Mouse (Mus musculus) thymus, adult 2 months (tissue): ENCODE results near the gene Svs1. TPM values are rescaled to one million over a fixed set of nuclear protein-coding genes. Genes with fewer than 3 reads are reported as not detected.
A peak's percentile ranks its signal among the peaks of the same experiment; 100 is the strongest.

Experiments
- DNase-seq: peaks from one replicate; pipeline ENCODE4 v3.0.0; 2021
- H3K27ac ChIP-seq: fragments of 200-500 bp; 2 replicates; pipeline ENCODE4 v1.5.1; 2012; ENCODE audit warnings: low read length, control low read depth; ENCODE audit not compliant: control insufficient read depth, insufficient read depth
- H3K27me3 ChIP-seq: fragments of 200-500 bp; 2 replicates; pipeline ENCODE4 v1.6.1; 2012; ENCODE audit warnings: mild to moderate bottlenecking, low read length, moderate library complexity, mixed read lengths; ENCODE audit not compliant: control insufficient read depth, insufficient read depth
- H3K36me3 ChIP-seq: fragments of 200-500 bp; 2 replicates; pipeline ENCODE4 v1.6.1; 2012; ENCODE audit warnings: mild to moderate bottlenecking, low read length, moderate library complexity; ENCODE audit not compliant: control insufficient read depth, insufficient read depth
- H3K4me1 ChIP-seq: fragments of 200-500 bp; replicated peaks from 2 replicates; pipeline ENCODE4 v1.6.1; 2012; ENCODE audit warnings: low read length; ENCODE audit not compliant: control insufficient read depth, insufficient read depth
- H3K4me3 ChIP-seq: fragments of 200-500 bp; 2 replicates; pipeline ENCODE4 v1.5.1; 2012; ENCODE audit warnings: mild to moderate bottlenecking, low read length, control low read depth, moderate library complexity; ENCODE audit not compliant: control insufficient read depth, insufficient read depth
- CTCF ChIP-seq: fragments of 200-500 bp; IDR thresholded peaks from 2 replicates; pipeline ENCODE4 v1.5.1; 2012; ENCODE audit warnings: mild to moderate bottlenecking, control low read depth, low read length, moderate library complexity, borderline replicate concordance; ENCODE audit not compliant: control insufficient read depth, poor library complexity, insufficient read depth; ENCODE audit errors: extremely low read depth
- POLR2A ChIP-seq: fragments of 200-500 bp; IDR thresholded peaks from 2 replicates; pipeline ENCODE4 v1.6.1; 2012; ENCODE audit warnings: mild to moderate bottlenecking, low read length, control low read depth, moderate library complexity; ENCODE audit not compliant: control insufficient read depth, poor library complexity, insufficient read depth; ENCODE audit errors: extremely low read depth
- WGBS: fragments of 180-500 bp; shearing (Covaris S2); methylation state at CpG from one replicate; pipeline ENCODE4 v1.1.7; 2018; 5-methylcytosine and 5-hydroxymethylcytosine counted together
- polyA plus RNA-seq: library from polyadenylated mRNA; depleted of rRNA; stranded (reverse); fragments of >200 nt; gene quantifications from 2 replicates; pipeline ENCODE4 v1.2.3, GENCODE M21; 2012; rRNA removed

The Svs1 gene
- polyA plus RNA-seq = 0.11 TPM in 1 of 2 replicates, not detected in the other

DNA sequence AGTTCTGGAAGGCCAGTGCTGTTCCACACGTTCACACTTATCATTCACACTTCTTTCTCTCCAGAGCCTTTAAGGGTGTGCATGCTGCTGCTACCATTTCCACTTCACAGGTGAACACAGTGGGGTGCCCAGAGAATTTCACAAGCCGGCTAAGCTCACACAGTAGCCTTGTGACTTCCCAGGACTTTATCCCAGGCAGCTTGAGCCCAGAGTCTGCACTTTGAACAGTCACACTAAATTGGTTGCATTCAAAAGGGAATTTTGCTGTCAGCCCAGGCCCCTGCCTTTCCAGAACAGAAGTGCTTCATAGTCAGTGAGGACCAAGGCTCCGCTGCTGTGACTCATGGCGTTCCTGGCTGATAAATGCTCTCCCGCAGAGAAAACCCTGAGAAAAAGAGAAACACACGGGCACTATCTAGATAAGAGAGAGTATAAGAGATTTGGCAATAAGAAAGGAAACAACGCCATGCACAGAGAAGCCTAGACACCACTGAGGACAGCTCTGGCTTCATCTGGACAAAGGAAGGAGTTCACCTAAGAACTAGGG is at the start of gene Svs1:
Svs1 (plus strand) TSS at position 418 of the 547 bp plus-strand sequence.
- Histone ChIP-seq H3K36me3 (no peaks in the 10 kb centered on the region), H3K27me3 (no peaks in the 10 kb centered on the region), H3K4me3 (no peak within 1 kb of the TSS), H3K4me1 (no peaks in the 10 kb centered on the region), H3K27ac (no peak within 1 kb of the TSS)
- DNase-seq = no peak
- TF ChIP-seq CTCF = no peak
- no peak for TF ChIP-seq POLR2A
- 86% methylated on average over 7 of the region's 7 CpGs for WGBS

DNA sequence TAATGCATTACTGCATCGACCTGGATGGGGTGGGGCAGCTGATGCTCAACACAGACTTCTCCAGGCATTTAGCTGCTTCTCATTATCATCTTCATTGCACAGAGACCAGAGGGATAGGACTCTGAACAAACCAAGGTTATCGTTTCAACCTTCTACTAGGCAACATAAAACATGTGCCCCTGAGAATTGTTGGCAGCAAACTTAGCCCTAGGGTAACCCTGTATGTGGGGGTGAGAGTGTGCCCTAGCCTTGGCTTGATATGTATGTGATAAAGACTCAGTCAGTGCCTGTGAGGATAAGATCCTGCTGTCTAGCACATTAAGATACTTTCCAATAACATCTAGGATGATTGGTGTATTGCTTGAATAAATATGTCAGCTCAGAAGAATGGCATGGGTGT is 37.1 kb upstream of the Svs1 start:
- no peak for DNase-seq
- TF ChIP-seq CTCF = no peak
- no peak for TF ChIP-seq POLR2A
- WGBS = 78% methylated on average over 2 of the region's 2 CpGs

DNA sequence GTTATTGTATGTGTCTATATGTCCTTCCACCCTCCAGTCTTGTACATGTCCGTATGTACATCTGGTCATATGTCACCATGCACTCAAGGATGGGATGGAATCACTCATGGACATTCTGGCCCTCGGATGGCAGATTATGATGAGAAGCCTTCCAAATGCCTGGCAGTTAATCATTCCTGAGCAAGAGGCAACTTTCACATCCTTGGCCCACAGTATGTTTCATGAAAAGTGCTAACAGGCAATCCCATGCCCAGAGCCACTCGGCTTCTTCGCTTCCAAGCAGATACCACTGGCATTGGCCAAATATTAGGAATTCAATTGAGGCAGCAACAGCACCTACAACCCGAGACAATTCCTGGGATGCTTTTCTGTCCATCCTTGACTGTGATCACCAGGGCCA is 36.0 kb upstream of the Svs1 start:
- H3K27me3 ChIP-seq = no peaks in the 10 kb centered on the region
- TF ChIP-seq POLR2A = no peak
- TF ChIP-seq CTCF = no peak
- 94% methylated on average over 5 of the region's 5 CpGs for WGBS

More for the DNA sequence above, 37.1 kb upstream of the Svs1 start:
- Histone ChIP-seq H3K4me1 (no peaks in the 10 kb centered on the region), H3K27ac (no peak overlapping the region), H3K36me3 (no peaks in the 10 kb centered on the region), H3K4me3 (no peak overlapping the region), H3K27me3 (no peaks in the 10 kb centered on the region)

DNA sequence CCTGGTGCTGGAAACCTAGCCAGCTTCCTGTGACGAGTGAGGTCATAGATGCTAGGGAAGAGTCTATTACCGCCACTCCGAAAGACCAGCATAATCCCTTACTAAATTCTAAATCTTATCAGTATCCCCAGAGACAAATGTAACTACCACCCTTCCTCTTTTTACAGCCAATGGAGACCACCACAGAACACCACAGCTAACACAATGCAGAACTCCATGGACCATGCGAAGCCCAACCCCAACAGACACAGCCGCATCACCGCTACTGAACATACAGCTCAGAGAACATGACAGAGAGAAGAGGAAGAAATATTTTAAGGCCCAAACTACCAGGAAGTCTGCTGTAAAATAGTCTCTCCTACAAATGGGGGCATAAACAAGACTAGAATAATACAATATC is 35.0 kb upstream of the Svs1 start:
- H3K27me3 ChIP-seq = no peaks in the 10 kb centered on the region
- WGBS = 44% methylated on average over 6 of the region's 6 CpGs
- no peaks in the 10 kb centered on the region for H3K36me3 ChIP-seq
- no peak overlapping the region for H3K4me3 ChIP-seq
- no peak overlapping the region for H3K27ac ChIP-seq
- TF ChIP-seq POLR2A (no peak), CTCF (no peak)
- H3K4me1 ChIP-seq = no peaks in the 10 kb centered on the region
- no peak for DNase-seq

More for the DNA sequence above, 36.0 kb upstream of the Svs1 start:
- Histone ChIP-seq H3K4me1 (no peaks in the 10 kb centered on the region), H3K4me3 (no peak overlapping the region), H3K36me3 (no peaks in the 10 kb centered on the region), H3K27ac (no peak overlapping the region)
- no peak for DNase-seq

DNA sequence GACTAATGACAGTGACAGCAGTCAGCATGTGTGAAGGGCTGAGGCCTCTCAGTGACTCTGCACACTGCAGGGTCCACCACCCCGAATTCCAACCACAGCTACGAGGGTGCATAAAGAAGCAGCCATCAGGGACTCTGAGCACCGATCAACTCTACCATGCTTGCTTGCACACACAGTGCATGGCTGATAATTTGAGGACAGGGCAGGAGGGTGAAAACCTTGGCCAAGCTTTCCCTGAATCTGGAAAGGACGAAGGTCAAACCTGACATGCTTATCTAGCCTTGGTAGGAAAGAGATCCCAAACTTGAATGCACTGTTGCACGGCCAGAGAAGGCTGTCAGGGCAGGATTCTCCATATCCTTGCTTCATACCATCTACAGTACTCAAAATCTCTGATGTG is 33.4 kb upstream of the Svs1 start:
- TF ChIP-seq POLR2A (no peak), CTCF (no peak)
- Histone ChIP-seq H3K4me3 (no peak overlapping the region), H3K36me3 (no peaks in the 10 kb centered on the region), H3K4me1 (no peaks in the 10 kb centered on the region), H3K27ac (no peak overlapping the region), H3K27me3 (no peaks in the 10 kb centered on the region)
- no peak for DNase-seq
- 93% methylated on average over 5 of the region's 5 CpGs for WGBS

DNA sequence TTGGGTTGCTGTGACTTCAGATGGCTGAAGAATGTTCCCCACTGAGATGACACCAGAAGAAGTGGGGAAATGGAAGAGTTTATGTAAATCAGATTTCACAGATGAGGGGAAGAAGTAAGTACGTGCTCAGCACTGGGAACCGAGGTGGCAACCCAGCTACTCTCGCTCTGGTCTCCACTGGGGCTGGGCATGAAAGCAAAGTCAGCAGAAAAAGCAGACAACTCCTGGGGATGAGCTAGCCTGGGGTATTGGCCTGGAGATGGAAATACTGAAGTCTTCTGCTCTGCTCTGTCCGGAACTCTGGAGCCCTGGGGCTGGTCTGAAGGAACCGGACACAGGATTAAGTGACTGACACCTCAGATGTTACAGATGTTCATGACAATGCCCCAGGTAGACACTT is 32.5 kb upstream of the Svs1 start:
- Histone ChIP-seq H3K36me3 (no peaks in the 10 kb centered on the region), H3K27me3 (no peaks in the 10 kb centered on the region), H3K4me1 (no peaks in the 10 kb centered on the region), H3K4me3 (no peak overlapping the region), H3K27ac (no peak overlapping the region)
- TF ChIP-seq CTCF = no peak
- no peak for TF ChIP-seq POLR2A
- no peak for DNase-seq
- 93% methylated on average over 5 of the region's 5 CpGs for WGBS

DNA sequence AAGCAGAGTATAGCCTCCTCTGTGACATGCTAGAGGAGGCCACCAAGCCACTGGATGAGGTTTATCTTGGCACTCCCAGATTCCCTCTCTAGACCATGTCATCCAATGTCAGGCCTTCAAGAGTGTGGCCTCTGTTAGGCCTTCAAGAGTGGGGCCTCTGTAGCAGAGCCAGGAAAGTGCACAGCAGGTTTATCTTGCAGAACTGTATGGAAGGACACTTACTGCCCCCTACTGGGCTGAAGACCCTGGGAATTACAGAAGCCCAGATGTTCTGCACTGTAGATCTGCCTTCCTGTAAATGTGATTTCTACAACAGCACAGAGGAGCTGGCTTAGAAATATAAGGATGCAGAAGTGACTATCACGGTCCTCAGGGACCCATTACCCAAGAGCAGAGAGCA is 31.7 kb upstream of the Svs1 start:
- WGBS = 23% methylated on average over 1 of the region's 1 CpGs
- Histone ChIP-seq H3K27me3 (no peaks in the 10 kb centered on the region), H3K36me3 (no peaks in the 10 kb centered on the region), H3K4me3 (no peak overlapping the region), H3K27ac (no peak overlapping the region), H3K4me1 (no peaks in the 10 kb centered on the region)
- DNase-seq = peak; percentile 18
- no peak for TF ChIP-seq CTCF
- no peak for TF ChIP-seq POLR2A
